Mouse (Mus musculus): ENCODE results near the gene Kdm5b.

- TF ChIP-seq REST (IDR thresholded peaks at IDR 0.05; ENCODE audit: insufficient read depth, insufficient read length) (no peak), POLR2A (IDR thresholded peaks at IDR 0.05; ENCODE audit: insufficient read length, low read depth) (no peak), SRF (IDR thresholded peaks at IDR 0.05; ENCODE audit: control insufficient read depth, insufficient read length, low read depth) (no peak), USF1 (IDR thresholded peaks at IDR 0.05; ENCODE audit: low read depth) (no peak), E2F4 (IDR thresholded peaks at IDR 0.05; ENCODE audit: insufficient read depth) (no peak), CEBPB (IDR thresholded peaks at IDR 0.05; ENCODE audit: insufficient read depth, poor library complexity, severe bottlenecking) (no peak), MYOG (IDR thresholded peaks at IDR 0.05; ENCODE audit: control insufficient read depth in 1 of 3, insufficient read depth in 1 of 3, insufficient read length in 2 of 3, low read depth in 2 of 3) (no peak), MAX (IDR thresholded peaks at IDR 0.05; ENCODE audit: low read depth) (no peak), TCF12 (IDR thresholded peaks at IDR 0.05; ENCODE audit: insufficient read depth, poor library complexity, severe bottlenecking) (no peak), POLR2AphosphoS2 (IDR thresholded peaks at IDR 0.05; ENCODE audit: insufficient read length, low read depth) (no peak)
These were observed 20.8 kb downstream of the Kdm5b start for GRCm38 (mm10) chr1:134580796-134581195.
